Mouse (Mus musculus) frontal cortex, postnatal 14 days (tissue): ENCODE results near the gene Prr5.
A peak's percentile ranks its signal among the peaks of the same experiment; 100 is the strongest.

Experiments used
- DNase-seq, 2 experiments: peaks; one replicate each; pipeline ENCODE4 v3.0.0; 2022; ENCODE audit warnings: low spot score in 2 of 2

The Prr5 gene

GRCm38 (mm10) chr15:84680545-84681454 is 11.4 kb downstream of the Prr5 start:
- DNase-seq = peak; percentile 50 to 54

- no peak for DNase-seq
Measured at GRCm38 (mm10) chr15:84681455-84682193, 12.2 kb downstream of the Prr5 start.

GRCm38 (mm10) chr15:84682206-84682605 is 12.8 kb downstream of the Prr5 start:
- DNase-seq = no peak

DNA sequence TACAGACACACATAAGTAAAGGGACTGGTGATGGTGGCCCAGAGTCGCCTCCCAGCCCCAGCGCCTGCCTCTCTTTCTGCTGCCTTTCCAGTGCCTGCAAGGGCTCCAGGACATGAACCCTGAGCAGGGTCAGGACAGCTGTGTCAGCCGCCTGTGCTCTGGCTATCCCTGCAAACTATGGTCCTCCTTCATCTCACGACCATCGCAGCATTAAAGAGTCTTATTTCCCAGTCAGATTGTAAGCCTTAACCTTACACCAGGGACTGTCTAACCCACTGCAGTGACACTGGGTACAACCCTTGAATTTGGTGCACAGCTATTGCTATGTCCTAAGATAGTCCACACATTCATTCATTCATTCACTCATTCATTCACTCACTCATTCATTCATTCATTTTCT is 13.4 kb downstream of the Prr5 start:
- DNase-seq = no peak

GRCm38 (mm10) chr15:84684520-84684919 is 15.1 kb downstream of the Prr5 start:
- DNase-seq = no peak

DNA sequence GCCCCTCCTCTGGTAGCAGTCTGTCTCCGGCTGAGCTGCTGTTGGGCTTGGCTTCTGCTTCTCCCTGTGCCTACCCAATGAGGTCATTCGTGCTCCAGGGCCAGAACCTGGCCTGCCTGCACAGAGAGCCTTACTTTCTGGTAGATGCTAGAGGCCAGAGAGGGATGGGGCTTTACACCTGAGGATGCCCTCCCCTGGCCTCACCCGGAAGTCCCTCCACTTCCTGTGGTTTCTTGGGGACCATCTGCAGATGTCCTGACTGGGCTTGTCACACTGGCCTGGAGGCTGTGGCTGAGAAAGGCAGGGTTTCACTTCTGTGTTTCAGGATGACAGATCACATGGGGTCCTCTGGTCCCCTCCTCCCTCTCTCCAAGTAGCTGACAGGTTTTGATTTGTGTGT is 16.0 kb downstream of the Prr5 start:
- DNase-seq = no peak

- no peak for DNase-seq
Measured at GRCm38 (mm10) chr15:84687904-84688303, 18.5 kb downstream of the Prr5 start.

DNA sequence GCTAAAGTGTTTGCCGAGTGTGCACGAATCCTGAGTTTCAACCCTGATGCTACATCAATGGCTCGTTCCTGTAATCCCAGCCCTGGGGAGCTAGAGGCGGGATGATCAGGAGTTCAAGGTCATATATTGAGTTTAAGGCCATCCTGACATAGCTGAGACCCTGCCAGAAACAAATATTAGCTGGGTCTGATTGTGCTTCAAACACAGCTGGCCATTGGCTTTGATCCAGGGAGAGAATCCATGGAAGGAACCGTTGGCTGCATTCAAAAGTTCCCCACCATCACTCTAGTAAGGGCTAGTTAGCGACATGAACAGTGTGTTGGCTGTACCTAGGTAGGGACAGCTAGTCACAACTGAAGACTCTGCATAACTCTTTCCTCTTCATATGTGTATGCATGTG is 19.9 kb downstream of the Prr5 start:
- DNase-seq = no peak

DNA sequence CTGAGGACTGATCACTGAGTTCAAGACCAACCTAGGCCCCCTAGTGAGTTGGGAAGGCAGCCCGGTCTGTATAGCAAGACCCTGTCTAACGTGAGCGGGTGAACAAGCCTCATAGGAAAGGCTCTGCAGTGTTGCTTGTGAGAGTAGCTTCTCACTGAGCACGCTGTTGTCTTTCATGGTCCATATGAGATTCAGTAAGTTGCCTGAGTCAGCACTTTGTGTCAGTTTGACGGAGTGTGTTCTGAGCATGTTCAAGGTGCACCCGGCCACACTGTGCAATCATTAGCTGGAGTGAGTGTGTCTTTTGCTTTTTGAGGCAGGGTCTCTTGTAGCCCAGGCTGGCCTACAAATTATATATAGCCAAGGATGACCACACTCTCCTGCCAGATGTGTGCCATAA is 22.1 kb downstream of the Prr5 start:
- no peak for DNase-seq

DNA sequence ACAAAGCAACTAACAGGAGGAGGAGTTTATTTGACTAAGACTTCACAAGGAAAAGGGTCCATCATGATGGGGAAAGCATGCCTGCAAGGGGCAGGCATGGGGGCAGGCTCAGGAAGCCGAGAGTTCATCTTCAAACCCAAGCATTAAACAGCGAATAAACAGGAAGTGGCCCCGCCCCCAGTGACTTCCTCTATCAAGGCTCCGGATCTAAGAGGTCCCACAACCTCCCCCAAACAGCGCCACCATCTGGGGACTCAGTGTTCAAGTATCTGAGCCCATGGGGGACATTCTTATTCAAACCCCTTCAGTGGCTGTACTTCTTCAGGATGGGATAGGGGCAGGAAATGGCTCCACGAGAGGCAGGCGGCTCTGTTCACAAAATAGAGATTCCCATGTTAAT is 23.2 kb downstream of the Prr5 start:
- DNase-seq = no peak

- no peak for DNase-seq
Measured at GRCm38 (mm10) chr15:84696021-84696420, 26.6 kb downstream of the Prr5 start.

DNA sequence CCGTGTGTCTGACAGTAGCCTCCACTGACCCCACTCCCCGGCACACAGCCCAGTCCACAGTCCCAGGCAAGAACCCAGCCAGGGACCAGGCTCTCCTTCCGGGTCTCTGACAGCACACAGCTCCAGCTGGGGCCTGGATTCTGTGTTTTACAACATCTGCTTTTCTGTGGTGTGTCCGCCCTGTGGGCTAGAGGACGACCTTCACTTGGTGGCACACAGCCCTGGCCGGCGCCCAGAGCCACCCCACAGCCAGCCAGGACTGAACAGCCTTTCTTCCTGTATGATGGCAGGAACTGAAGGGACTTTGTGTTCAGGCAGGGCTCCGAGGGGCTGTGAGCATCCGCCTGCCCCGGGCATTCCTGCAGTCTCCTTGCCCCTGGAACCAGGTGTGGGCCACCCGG is 28.2 kb downstream of the Prr5 start:
- peak; percentile 55 to 74 for DNase-seq

DNA sequence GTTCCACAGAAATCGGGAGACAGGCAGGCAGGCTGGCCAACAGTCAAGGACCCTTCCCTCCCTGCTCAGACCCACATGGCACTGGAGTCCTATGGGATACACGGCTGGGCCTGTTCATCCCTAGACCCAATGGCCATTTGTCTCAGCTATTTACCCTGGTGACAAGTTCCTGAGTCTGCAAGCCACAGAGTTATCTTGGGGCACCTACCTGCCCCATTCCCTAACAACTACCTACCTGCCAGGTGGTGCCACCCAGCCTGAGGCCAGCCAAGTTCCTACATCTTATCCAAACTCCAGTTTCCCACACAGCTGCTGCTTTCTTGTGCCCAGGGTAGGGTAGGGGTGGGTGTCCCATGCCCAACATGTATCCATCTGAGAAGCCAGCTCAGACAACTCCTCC is 28.8 kb downstream of the Prr5 start:
- DNase-seq = no peak

- no peak for DNase-seq
Measured at GRCm38 (mm10) chr15:84700147-84700794, 30.9 kb downstream of the Prr5 start.

DNA sequence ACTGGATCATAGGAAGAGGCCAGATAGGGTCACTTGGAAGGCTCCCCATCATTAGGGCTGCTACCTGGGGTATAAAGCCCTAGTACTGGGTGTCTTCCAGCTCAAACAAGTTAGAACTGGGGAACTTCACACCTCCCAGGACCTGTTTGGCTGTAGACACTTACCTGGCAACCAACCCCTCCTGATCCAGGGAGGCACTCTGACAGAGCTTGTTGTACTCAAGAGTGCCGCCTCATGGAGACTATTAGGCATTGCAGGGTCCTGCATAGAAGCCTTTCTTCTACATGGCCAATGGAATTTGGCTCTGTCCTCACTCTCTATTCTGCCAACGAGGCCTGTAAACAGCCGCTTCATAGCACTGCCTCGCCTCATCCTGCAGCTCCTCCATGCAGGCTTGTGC is 32.5 kb downstream of the Prr5 start:
- no peak for DNase-seq

DNA sequence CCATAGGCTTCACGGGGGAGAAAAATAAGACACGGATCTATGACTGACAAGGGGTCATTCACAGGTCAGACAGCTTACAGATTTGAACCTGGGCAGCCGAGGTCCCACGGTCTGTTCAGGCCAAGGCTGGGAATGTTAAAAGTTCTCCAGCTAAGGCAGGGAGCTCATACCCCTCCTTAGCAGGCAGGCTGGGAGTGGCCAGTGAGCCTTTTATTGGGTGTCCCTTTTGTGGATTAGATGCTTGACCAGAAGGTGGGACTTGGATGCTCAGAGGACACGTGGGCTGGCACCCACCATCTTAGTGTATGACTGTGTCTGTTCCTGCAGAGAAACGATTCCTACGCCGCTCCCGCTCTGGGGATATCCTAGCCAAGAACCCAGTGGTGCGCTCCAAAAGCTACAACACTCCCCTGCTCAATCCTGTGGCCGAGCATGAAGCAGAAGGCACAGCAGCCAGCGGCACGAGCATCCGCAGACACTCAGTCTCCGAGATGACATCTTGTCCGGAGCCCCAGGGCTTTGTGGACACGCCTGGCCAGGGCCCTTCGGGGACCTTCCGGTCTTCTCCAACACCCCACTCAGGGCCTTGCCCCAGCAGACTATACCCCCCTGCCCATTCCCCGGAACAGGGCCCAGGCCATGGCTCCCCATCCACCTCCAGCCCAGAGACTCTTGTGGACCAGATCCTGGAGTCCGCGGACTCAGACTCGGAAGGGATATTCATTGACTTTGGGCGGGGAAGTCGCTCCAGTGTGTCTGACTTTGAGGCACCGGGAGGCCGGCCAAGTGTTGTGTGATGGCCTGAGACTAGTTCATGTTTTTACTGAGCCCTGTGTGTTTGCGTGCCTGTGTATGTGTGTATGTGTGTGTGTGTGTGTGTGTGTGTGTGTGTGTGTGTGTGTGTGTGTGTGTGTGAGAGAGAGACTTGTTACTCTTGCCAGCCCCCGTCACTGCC is 33.2 kb downstream of the Prr5 start:
- no peak for DNase-seq

DNA sequence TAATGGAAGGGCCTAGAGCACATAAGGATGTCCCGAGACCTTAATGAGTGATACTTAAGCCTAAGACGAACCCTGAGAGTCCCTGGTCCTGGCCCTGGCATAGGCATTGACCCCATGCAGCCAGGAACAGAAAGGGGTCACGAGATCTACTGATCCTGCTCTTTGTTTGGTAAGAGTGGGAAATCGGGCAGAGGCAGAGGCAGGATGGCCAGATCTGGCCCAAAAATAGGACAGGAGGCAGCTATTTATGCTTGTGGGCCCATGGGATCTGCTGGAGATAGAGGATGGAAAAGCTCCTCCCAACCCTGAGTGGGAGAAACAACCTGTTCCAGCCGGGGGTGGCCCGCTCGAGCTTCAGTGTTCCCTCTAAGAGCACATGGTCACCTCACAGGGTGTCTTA is 34.6 kb downstream of the Prr5 start:
- DNase-seq = no peak

DNA sequence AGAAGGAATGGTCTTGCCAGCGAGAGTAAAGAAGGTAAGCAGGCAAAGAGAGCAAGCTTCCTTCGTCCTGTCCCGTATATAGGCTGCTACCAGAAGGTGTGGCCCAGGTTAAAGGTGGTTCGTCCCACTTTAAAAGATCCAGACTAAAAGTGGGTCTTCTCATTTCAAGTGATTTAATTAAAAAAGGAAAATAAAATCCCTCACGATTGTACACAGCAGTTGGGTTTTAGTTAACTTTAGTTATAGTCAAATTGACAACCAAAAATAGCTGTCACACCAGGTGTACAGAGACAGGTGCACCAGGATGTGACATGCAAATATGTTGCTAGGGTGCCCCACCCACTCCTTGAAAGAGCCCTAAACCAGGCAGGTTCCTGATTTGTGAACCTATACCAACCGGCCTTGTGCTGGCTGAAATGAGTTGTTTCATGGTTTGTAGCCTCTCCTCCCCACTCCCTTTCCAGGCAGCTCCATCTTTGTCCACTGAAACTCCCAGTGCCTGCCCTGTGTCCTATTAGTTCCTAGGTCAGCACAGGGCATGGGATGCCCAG is 36.0 kb downstream of the Prr5 start:
- DNase-seq = no peak

- no peak for DNase-seq
Measured at GRCm38 (mm10) chr15:84706983-84707619, 37.7 kb downstream of the Prr5 start.

GRCm38 (mm10) chr15:84712566-84713405 is 43.4 kb downstream of the Prr5 start:
- no peak for DNase-seq
